Mouse (Mus musculus) midbrain, embryonic 12.5 days (tissue): ENCODE results near the gene Prpf31. TPM values are rescaled to one million over a fixed set of nuclear protein-coding genes. Genes with fewer than 3 reads are reported as not detected.
A peak's percentile ranks its signal among the peaks of the same experiment; 100 is the strongest.

Experiments
- ATAC-seq: fragments of 200-750 bp; cut with Nextera tagmentation; 2 replicates; pipeline ENCODE4 v1.8.0; 2017; ENCODE audit warnings: low read depth, moderate TSS enrichment, moderate library complexity; ENCODE audit not compliant: low FRiP score
- H3K27ac ChIP-seq: fragments of 300-500 bp; sonication (generic); replicated peaks from 2 replicates; pipeline ENCODE4 v1.5.1; 2016; ENCODE audit warnings: mild to moderate bottlenecking
- H3K27me3 ChIP-seq: fragments of 300-500 bp; sonication (generic); 2 replicates; pipeline ENCODE4 v1.6.1; 2016; ENCODE audit warnings: mild to moderate bottlenecking
- H3K36me3 ChIP-seq: fragments of 300-500 bp; sonication (generic); 2 replicates; pipeline ENCODE4 v1.6.1; 2016
- H3K4me1 ChIP-seq: fragments of 300-500 bp; sonication (generic); 2 replicates; pipeline ENCODE4 v1.6.1; 2016
- H3K4me2 ChIP-seq: fragments of 300-500 bp; sonication (generic); replicated peaks from 2 replicates; pipeline ENCODE4 v1.6.1; 2016; ENCODE audit warnings: mild to moderate bottlenecking, moderate library complexity
- H3K4me3 ChIP-seq: fragments of 300-500 bp; sonication (generic); 2 replicates; pipeline ENCODE4 v1.5.1; 2016; ENCODE audit warnings: mild to moderate bottlenecking
- H3K9ac ChIP-seq: fragments of 300-500 bp; sonication (generic); replicated peaks from 2 replicates; pipeline ENCODE4 v1.6.1; 2016; ENCODE audit warnings: mild to moderate bottlenecking, moderate library complexity
- H3K9me3 ChIP-seq: fragments of 300-500 bp; sonication (generic); 2 replicates; pipeline ENCODE4 v1.6.1; 2016; ENCODE audit warnings: mild to moderate bottlenecking
- WGBS: fragments of 180-500 bp; shearing (Covaris S2); methylation state at CpG from one replicate; pipeline ENCODE4 v1.1.7; 2016; 5-methylcytosine and 5-hydroxymethylcytosine counted together
- polyA plus RNA-seq: library from polyadenylated mRNA; unstranded; fragments of >200 nt; fragmentation: Nextera tagmentation; extraction: Ambion mirVana; gene quantifications from 2 replicates; pipeline ENCODE4 v1.2.1, GENCODE M21; 2016

Prpf31 gene
- polyA plus RNA-seq, 1 experiment from 2014 or later, result 131 TPM

GRCm38 (mm10) chr7:3606798-3607197 lies 23.0 kb upstream of the Prpf31 start:
- H3K36me3 ChIP-seq, result no peaks in the 10 kb centered on the region
- H3K9me3 ChIP-seq, result no peaks in the 10 kb centered on the region
- H3K4me2 ChIP-seq, result no peak overlapping the region
- no peak overlapping the region for H3K27ac ChIP-seq
- 15% methylated on average over 2 of the region's 2 CpGs for WGBS
- H3K27me3 ChIP-seq, result no peaks in the 10 kb centered on the region
- no peak overlapping the region for H3K9ac ChIP-seq
- no peak for ATAC-seq
- H3K4me3 ChIP-seq, result no peak overlapping the region
- no peaks in the 10 kb centered on the region for H3K4me1 ChIP-seq

DNA sequence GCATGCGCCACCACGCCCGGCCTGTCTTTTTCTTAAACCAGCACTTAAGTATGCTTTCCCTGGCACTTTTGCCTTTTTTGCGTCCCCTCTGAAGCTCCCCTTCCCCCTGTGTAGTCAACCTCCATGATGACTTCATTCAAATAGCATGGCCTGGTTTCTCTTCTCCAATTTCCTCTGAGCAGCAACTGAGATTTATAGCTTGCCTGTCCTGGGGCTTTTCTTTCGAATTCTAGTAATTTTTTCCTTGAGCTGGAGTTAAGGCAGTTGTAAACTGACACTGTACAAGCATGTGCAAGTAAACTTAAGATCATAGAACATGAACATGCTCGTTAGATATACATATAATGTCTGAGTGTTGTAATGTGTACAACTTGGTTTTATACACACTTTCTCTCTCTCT lies 22.4 kb upstream of the Prpf31 start:
- WGBS, result 86% methylated on average over 6 of the region's 6 CpGs
- ATAC-seq, result no peak

DNA sequence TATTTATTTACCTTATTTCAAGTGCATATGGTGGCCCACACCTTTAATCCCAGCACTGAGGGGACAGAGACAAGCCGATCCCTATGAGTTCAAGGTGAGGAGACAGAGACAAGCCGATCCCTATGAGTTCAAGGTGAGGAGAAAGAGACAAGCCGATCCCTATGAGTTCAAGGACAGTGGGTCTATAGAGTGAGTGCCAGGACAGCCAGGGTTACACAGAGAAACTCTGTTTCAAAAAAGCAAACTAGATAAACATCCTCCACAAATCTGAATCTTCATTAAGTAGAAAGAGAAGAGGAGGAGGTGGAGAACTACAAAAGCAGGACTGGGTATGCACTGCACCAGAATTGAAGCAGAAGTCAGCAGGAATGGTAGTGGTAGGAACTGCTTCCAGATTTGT lies 21.1 kb upstream of the Prpf31 start:
- WGBS, result 91% methylated on average over 3 of the region's 3 CpGs
- Histone ChIP-seq H3K36me3 (no peaks in the 10 kb centered on the region), H3K4me1 (no peaks in the 10 kb centered on the region), H3K4me2 (no peak overlapping the region), H3K9me3 (no peaks in the 10 kb centered on the region), H3K27ac (no peak overlapping the region), H3K9ac (no peak overlapping the region), H3K4me3 (no peak overlapping the region), H3K27me3 (no peaks in the 10 kb centered on the region)
- no peak for ATAC-seq

More for the DNA sequence above, 22.4 kb upstream of the Prpf31 start:
- no peak overlapping the region for H3K27ac ChIP-seq
- no peaks in the 10 kb centered on the region for H3K27me3 ChIP-seq
- no peaks in the 10 kb centered on the region for H3K36me3 ChIP-seq
- H3K9me3 ChIP-seq, result no peaks in the 10 kb centered on the region
- no peak overlapping the region for H3K9ac ChIP-seq
- H3K4me1 ChIP-seq, result no peaks in the 10 kb centered on the region
- H3K4me2 ChIP-seq, result no peak overlapping the region
- no peak overlapping the region for H3K4me3 ChIP-seq

- Histone ChIP-seq H3K9ac (no peak overlapping the region), H3K4me3 (no peak overlapping the region), H3K27me3 (no peaks in the 10 kb centered on the region), H3K4me2 (no peak overlapping the region), H3K4me1 (no peaks in the 10 kb centered on the region), H3K36me3 (no peaks in the 10 kb centered on the region), H3K9me3 (no peaks in the 10 kb centered on the region), H3K27ac (no peak overlapping the region)
- WGBS, result 75% methylated on average over 3 of the region's 3 CpGs
- ATAC-seq, result no peak
These were observed 20.7 kb upstream of the Prpf31 start for GRCm38 (mm10) chr7:3609082-3609481.

GRCm38 (mm10) chr7:3610437-3610836 lies 19.3 kb upstream of the Prpf31 start:
- Histone ChIP-seq H3K4me1 (no peaks in the 10 kb centered on the region), H3K4me2 (no peak overlapping the region), H3K27me3 (no peaks in the 10 kb centered on the region), H3K36me3 (no peaks in the 10 kb centered on the region), H3K9ac (no peak overlapping the region), H3K27ac (no peak overlapping the region), H3K4me3 (no peak overlapping the region), H3K9me3 (no peaks in the 10 kb centered on the region)
- WGBS, result 90% methylated on average over 3 of the region's 3 CpGs
- no peak for ATAC-seq

DNA sequence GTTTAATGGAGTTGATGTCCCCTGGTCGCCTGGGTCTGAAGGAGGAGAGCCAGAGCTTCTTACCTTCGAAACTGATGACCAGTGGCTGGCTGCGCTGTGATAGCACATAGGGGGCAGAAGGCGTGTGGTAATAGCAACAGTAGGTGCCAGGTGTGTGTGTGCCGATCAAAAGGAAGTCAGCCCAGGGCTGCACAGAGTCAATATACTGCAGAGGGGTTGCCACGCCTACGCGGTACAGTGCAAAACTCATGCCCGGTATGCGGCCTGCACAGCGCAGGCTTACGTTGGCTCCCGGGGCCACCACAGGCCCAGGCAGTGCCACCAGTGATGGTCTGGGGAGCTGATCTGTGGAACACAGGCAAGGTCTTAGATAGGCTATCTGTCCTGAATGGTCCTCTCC lies 18.8 kb upstream of the Prpf31 start:
- WGBS, result 89% methylated on average over 13 of the region's 13 CpGs
- no peaks in the 10 kb centered on the region for H3K4me1 ChIP-seq
- ATAC-seq, result no peak

DNA sequence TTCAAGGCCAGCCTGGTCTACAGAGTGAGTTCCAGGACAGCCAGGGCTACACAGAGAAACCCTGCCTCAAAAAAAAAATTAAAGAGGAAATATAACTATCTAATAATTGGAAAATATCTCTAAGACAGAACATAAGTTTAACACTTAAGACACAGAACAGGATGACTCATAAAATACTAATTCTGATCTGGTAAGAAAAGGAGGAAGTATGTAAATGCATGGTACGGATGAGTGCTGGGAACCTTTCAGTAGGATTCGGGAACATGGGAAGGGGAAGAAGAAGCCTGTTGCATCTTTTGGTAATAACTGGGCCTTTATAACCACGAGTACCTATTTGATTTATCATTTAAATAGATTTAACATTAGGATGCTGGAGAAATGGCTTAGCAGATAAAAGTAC lies 15.8 kb upstream of the Prpf31 start:
- no peaks in the 10 kb centered on the region for H3K9me3 ChIP-seq
- WGBS, result 84% methylated on average over 3 of the region's 3 CpGs
- no peaks in the 10 kb centered on the region for H3K27me3 ChIP-seq
- no peak for ATAC-seq
- H3K4me3 ChIP-seq, result no peak overlapping the region
- peaks cover 7% of the 10 kb centered on the region; the same call in 1 of the 2 replicates for H3K4me1 ChIP-seq
- no peak overlapping the region for H3K27ac ChIP-seq
- H3K9ac ChIP-seq, result no peak overlapping the region
- H3K36me3 ChIP-seq, result peaks cover under 1% of the 10 kb centered on the region
- H3K4me2 ChIP-seq, result no peak overlapping the region

More for the DNA sequence above, 18.8 kb upstream of the Prpf31 start:
- Histone ChIP-seq H3K4me2 (no peak overlapping the region), H3K9ac (no peak overlapping the region), H3K4me3 (no peak overlapping the region), H3K27me3 (no peaks in the 10 kb centered on the region), H3K27ac (no peak overlapping the region), H3K9me3 (no peaks in the 10 kb centered on the region), H3K36me3 (no peaks in the 10 kb centered on the region)

DNA sequence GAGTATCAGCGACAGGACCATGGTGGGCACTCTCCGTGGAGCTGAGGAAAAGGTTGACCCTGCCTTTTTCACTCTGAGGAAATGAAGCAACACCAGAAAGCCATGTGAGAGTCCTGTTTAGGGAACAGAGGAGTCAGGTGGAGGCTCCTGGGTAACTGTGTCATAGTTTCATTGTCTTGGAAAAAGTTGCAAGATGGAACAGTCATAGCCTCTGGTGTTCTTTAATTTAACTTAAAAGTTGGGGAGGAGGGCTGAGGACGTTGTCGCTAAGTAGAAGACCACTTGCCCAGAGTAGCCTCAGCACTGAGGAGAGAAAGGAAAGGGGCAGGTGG lies 13.8 kb upstream of the Prpf31 start, which contains the start of gene Oscar:
Gene Oscar, minus strand, starts transcription at position 101 of the 332 bp plus-strand sequence.
- WGBS, result 83% methylated on average over 4 of the region's 4 CpGs
- no peak for ATAC-seq

GRCm38 (mm10) chr7:3616389-3617241 lies 13.2 kb upstream of the Prpf31 start:
- H3K4me2 ChIP-seq, result peak overlapping the region; percentile 70
- peak overlapping the region; percentile 73 for H3K4me3 ChIP-seq
- no peaks in the 10 kb centered on the region for H3K27me3 ChIP-seq
- no peaks in the 10 kb centered on the region for H3K9me3 ChIP-seq
- peaks cover 7% of the 10 kb centered on the region; the same call in 1 of the 2 replicates for H3K4me1 ChIP-seq
- no peak overlapping the region for H3K9ac ChIP-seq
- peaks cover 21% of the 10 kb centered on the region for H3K36me3 ChIP-seq
- no peak overlapping the region for H3K27ac ChIP-seq
- ATAC-seq, result peak; percentile 72
- 46% methylated on average over 6 of the region's 6 CpGs for WGBS

More for the DNA sequence above, 13.8 kb upstream of the Prpf31 start, which contains the start of gene Oscar:
- Histone ChIP-seq H3K36me3 (peaks cover 20% of the 10 kb centered on the region), H3K9me3 (no peaks in the 10 kb centered on the region), H3K4me1 (peaks cover 7% of the 10 kb centered on the region; the same call in 1 of the 2 replicates), H3K9ac (no peak within 1 kb of the TSS), H3K4me2 (peak within 1 kb of the TSS; percentile 70; the same call in 1 of the 2 replicates), H3K27ac (no peak within 1 kb of the TSS), H3K27me3 (no peaks in the 10 kb centered on the region), H3K4me3 (peak within 1 kb of the TSS; percentile 73)

DNA sequence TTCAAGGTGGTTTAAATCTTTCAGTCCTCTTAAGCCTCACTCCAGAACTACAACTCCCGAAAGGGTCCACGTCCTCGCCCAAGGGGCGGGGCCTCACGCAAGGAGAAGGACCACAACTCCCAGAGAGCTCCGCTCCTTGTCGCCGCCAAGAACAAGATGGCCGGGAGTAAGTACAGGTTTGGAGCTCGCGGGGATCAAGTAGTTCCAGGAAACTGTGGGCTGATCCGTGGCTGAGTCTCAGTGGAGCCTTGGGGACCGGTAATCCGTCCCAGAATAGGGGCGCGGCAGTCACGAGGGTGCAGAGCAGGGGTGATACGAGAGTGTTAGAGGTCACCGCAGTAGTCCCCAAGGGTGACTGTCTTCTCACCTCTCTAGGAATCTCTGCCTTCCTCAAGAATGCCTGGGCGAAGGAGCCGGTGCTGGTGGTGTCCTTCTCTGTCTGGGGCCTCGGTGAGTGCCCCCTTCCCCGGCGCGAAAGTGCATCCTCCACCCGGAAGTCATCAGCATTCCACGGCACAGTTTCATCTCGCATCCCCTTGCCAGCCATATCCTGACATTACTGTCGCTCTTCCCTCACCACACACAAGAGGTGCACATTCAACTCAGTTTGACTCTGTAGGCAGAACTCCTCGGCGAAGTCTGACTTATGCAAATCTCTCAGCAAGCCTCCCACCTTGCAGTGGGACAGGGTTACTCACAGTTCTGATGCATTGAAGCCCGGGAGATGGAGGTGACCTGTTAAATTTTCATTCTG lies 12.4 kb upstream of the Prpf31 start, which contains the start of gene Ndufa3:
Gene Ndufa3, plus strand, starts transcription at position 132 of the 754 bp plus-strand sequence.
- no peaks in the 10 kb centered on the region for H3K27me3 ChIP-seq
- H3K9me3 ChIP-seq, result no peaks in the 10 kb centered on the region
- H3K4me3 ChIP-seq, result peak within 1 kb of the TSS; percentile 73
- peaks cover 21% of the 10 kb centered on the region for H3K36me3 ChIP-seq
- H3K4me1 ChIP-seq, result peaks cover 7% of the 10 kb centered on the region; the same call in 1 of the 2 replicates
- H3K27ac ChIP-seq, result peak within 1 kb of the TSS; percentile 64
- H3K9ac ChIP-seq, result peak within 1 kb of the TSS; percentile 84
- peak; percentile 97 for ATAC-seq
- H3K4me2 ChIP-seq, result peak within 1 kb of the TSS; percentile 70
- 1% methylated on average over 31 of the region's 32 CpGs for WGBS

DNA sequence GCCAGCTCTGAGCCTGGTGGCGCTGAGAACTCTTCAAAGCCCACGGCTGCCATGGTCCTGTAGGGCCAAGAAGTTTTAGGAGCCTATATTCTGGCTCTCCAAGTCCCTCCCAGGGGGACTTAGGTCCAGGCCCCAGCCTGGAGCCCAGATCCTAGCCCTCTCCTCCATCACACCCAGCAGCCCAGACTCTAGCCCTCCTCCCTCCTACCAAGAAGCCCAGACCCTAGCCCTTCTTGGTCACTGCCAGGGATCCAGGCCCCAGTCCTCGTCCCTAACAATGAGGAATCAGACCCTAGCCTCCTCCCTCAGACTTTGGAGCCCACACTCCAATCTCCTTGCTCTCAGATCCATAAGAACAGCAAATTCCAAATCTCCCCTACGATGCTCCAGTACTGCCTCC lies 755 bp upstream of the Prpf31 start:
- 33% methylated on average over 4 of the region's 4 CpGs for WGBS
- H3K9ac ChIP-seq, result peak overlapping the region; percentile 82
- ATAC-seq, result peak; percentile 67
- peaks cover 50% of the 10 kb centered on the region for H3K36me3 ChIP-seq
- H3K27me3 ChIP-seq, result no peaks in the 10 kb centered on the region
- H3K9me3 ChIP-seq, result no peaks in the 10 kb centered on the region
- H3K4me3 ChIP-seq, result peak overlapping the region; percentile 73
- H3K27ac ChIP-seq, result no peak overlapping the region
- H3K4me2 ChIP-seq, result peak overlapping the region; percentile 97
- peaks cover 24% of the 10 kb centered on the region for H3K4me1 ChIP-seq

DNA sequence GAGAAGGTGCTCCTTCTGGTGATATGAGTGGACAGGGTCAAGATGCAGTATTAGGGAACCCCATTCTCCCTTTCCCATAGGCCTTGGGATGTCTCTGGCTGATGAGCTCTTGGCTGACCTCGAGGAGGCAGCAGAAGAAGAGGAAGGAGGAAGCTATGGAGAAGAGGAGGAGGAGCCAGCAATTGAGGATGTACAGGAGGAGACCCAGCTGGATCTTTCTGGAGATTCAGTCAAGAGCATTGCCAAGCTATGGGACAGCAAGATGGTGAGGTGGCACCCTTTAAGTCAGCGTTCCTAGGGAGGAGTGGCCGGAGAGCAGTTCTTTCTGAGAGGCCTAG lies 662 bp downstream of the Prpf31 start:
- Histone ChIP-seq H3K9ac (peak overlapping the region; percentile 82), H3K4me3 (peak overlapping the region; percentile 73), H3K4me2 (peak overlapping the region; percentile 97), H3K36me3 (peaks cover 49% of the 10 kb centered on the region), H3K27me3 (no peaks in the 10 kb centered on the region), H3K9me3 (no peaks in the 10 kb centered on the region), H3K27ac (no peak overlapping the region), H3K4me1 (peaks cover 24% of the 10 kb centered on the region)
- ATAC-seq, result no peak
- WGBS, result 50% methylated on average over 3 of the region's 3 CpGs
